Mouse (Mus musculus): ENCODE data around the gene Rpp40.

Gene Rpp40

GRCm38 (mm10) chr13:35848694-35849093, 57.5 kb downstream of the Rpp40 start:
- DNase-seq = peak; percentile 55 to 67

GRCm38 (mm10) chr13:35845306-35845705, 60.9 kb downstream of the Rpp40 start:
- no peak for DNase-seq

Measured in cerebellum, postnatal 14 days (tissue).